Mouse (Mus musculus): ENCODE results near the gene Fktn. TPM values are rescaled to one million over a fixed set of nuclear protein-coding genes. Genes with fewer than 3 reads are reported as not detected.
"Not testable (repeated sequence)": the region's sequence is repeated elsewhere in the genome, so short reads cannot be mapped to it uniquely, and the experiment has no call there.

The Fktn gene
- polyA plus RNA-seq, 1 experiment from 2014 or later = 13.6 TPM

DNA sequence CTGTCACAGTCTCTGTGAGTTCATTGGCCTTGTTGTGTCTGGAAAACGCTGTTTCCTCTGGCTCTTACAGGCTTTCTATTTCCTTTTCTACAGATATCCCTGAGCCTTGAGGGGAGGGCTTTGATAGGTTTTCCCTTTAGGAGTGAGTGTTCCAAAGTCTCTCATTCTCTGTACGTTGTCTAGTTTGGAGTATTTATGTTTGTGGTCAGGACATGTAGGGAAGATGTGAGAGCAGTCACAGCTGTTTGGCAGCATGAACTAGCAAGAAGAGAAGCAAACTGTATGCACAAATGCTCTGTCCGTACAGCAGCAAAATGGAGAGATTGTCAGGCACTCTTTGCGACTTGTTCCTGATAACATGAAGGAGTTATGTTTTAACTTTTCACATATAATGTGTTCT lies 3.7 kb downstream of the Fktn start:
- H3K36me3 ChIP-seq (ENCODE audit: control insufficient read depth, insufficient read depth, low read length) = no peaks in the 10 kb centered on the region
- peaks cover 7% of the 10 kb centered on the region; the same call in 1 of the 2 replicates for H3K4me1 ChIP-seq (ENCODE audit: control insufficient read depth, insufficient read depth, low read length)
- H3K9ac ChIP-seq (ENCODE audit: low read depth, low read length) = no peak overlapping the region
- H3K4me3 ChIP-seq (ENCODE audit: low read length) = no peak overlapping the region
- no peak for ATAC-seq
- no peak overlapping the region for H3K4me2 ChIP-seq (ENCODE audit: low read depth, low read length)
- H3K9me3 ChIP-seq (ENCODE audit: control insufficient read depth, low read length) = no peaks in the 10 kb centered on the region
- no peaks in the 10 kb centered on the region for H3K27me3 ChIP-seq (replicated peaks; ENCODE audit: control insufficient read depth, insufficient read depth, low read length)
- WGBS = 68% methylated on average over 4 of the region's 4 CpGs
- no peak overlapping the region for H3K27ac ChIP-seq (ENCODE audit: low read length)

GRCm38 (mm10) chr4:53718261-53718660 lies 4.5 kb downstream of the Fktn start:
- WGBS = 77% methylated on average over 5 of the region's 5 CpGs
- Histone ChIP-seq H3K9ac (ENCODE audit: low read depth, low read length) (no peak overlapping the region), H3K27me3 (replicated peaks; ENCODE audit: control insufficient read depth, insufficient read depth, low read length) (no peaks in the 10 kb centered on the region), H3K27ac (ENCODE audit: low read length) (no peak overlapping the region), H3K4me3 (ENCODE audit: low read length) (no peak overlapping the region), H3K9me3 (ENCODE audit: control insufficient read depth, low read length) (no peaks in the 10 kb centered on the region), H3K36me3 (ENCODE audit: control insufficient read depth, insufficient read depth, low read length) (no peaks in the 10 kb centered on the region), H3K4me2 (ENCODE audit: low read depth, low read length) (no peak overlapping the region), H3K4me1 (ENCODE audit: control insufficient read depth, insufficient read depth, low read length) (peaks cover 7% of the 10 kb centered on the region; the same call in 1 of the 2 replicates)
- ATAC-seq = no peak

DNA sequence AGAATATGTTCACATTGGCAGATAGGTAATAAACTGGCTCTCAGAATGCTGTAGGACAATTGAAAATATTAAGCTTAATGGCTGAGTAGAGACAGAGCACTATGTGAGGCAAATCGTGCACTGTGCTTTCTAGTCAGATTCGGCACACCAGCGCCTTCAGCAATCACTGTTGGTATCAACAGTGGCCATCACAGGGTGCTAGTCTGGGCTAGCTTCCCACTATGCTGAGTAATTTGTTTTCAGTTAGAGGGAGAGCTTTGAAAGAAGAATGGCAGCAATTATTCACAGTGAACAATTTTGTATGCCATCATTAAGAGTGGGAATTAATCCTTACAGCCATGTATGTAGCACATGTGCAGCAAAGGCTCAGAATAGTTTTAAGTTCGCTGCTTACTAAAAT lies 8.7 kb downstream of the Fktn start:
- ATAC-seq = no peak
- 94% methylated on average over 4 of the region's 4 CpGs for WGBS
- H3K9me3 ChIP-seq (ENCODE audit: control insufficient read depth, low read length) = no peaks in the 10 kb centered on the region
- H3K36me3 ChIP-seq (ENCODE audit: control insufficient read depth, insufficient read depth, low read length) = no peaks in the 10 kb centered on the region
- H3K4me3 ChIP-seq (ENCODE audit: low read length) = no peak overlapping the region
- H3K4me2 ChIP-seq (ENCODE audit: low read depth, low read length) = no peak overlapping the region
- H3K4me1 ChIP-seq (ENCODE audit: control insufficient read depth, insufficient read depth, low read length) = no peaks in the 10 kb centered on the region
- H3K27ac ChIP-seq (ENCODE audit: low read length) = no peak overlapping the region
- no peaks in the 10 kb centered on the region for H3K27me3 ChIP-seq (replicated peaks; ENCODE audit: control insufficient read depth, insufficient read depth, low read length)
- no peak overlapping the region for H3K9ac ChIP-seq (ENCODE audit: low read depth, low read length)

DNA sequence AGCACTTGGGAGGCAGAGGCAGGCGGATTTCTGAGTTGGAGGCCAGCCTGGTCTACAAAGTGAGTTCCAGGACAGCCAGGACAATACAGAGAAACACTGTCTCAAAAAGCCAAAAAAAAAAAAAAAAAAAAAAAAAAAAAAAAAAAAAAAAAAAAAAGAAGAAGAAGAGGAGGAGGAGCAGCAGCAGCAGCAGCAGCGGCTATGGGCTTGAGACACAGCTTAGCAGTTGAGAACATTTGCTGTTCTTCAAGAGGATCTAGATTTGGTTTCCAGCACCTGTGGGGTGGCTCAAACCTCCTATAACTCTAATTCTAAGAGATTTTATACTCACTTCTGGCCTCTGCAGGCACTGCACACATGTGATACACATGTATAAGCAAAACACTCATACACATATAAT lies 12.3 kb downstream of the Fktn start:
- H3K36me3 ChIP-seq (ENCODE audit: control insufficient read depth, insufficient read depth, low read length); H3K9ac ChIP-seq (ENCODE audit: low read depth, low read length); H3K4me2 ChIP-seq (ENCODE audit: low read depth, low read length); ATAC-seq; H3K27me3 ChIP-seq (replicated peaks; ENCODE audit: control insufficient read depth, insufficient read depth, low read length); H3K27ac ChIP-seq (ENCODE audit: low read length); H3K9me3 ChIP-seq (ENCODE audit: control insufficient read depth, low read length); H3K4me1 ChIP-seq (ENCODE audit: control insufficient read depth, insufficient read depth, low read length); H3K4me3 ChIP-seq (ENCODE audit: low read length): not testable (repeated sequence)
- WGBS = 85% methylated on average over 2 of the region's 2 CpGs

GRCm38 (mm10) chr4:53728121-53728520 lies 14.3 kb downstream of the Fktn start:
- no peak overlapping the region for H3K4me2 ChIP-seq (ENCODE audit: low read depth, low read length)
- no peaks in the 10 kb centered on the region for H3K9me3 ChIP-seq (ENCODE audit: control insufficient read depth, low read length)
- H3K4me1 ChIP-seq (ENCODE audit: control insufficient read depth, insufficient read depth, low read length) = no peaks in the 10 kb centered on the region
- H3K36me3 ChIP-seq (ENCODE audit: control insufficient read depth, insufficient read depth, low read length) = 0 out of 2 replicates have a peak, but pooled peaks cover 4% of the 10 kb centered on the region
- ATAC-seq = no peak
- H3K4me3 ChIP-seq (ENCODE audit: low read length) = no peak overlapping the region
- 94% methylated on average over 1 of the region's 1 CpGs for WGBS
- no peak overlapping the region for H3K9ac ChIP-seq (ENCODE audit: low read depth, low read length)
- H3K27ac ChIP-seq (ENCODE audit: low read length) = no peak overlapping the region
- H3K27me3 ChIP-seq (replicated peaks; ENCODE audit: control insufficient read depth, insufficient read depth, low read length) = no peaks in the 10 kb centered on the region

DNA sequence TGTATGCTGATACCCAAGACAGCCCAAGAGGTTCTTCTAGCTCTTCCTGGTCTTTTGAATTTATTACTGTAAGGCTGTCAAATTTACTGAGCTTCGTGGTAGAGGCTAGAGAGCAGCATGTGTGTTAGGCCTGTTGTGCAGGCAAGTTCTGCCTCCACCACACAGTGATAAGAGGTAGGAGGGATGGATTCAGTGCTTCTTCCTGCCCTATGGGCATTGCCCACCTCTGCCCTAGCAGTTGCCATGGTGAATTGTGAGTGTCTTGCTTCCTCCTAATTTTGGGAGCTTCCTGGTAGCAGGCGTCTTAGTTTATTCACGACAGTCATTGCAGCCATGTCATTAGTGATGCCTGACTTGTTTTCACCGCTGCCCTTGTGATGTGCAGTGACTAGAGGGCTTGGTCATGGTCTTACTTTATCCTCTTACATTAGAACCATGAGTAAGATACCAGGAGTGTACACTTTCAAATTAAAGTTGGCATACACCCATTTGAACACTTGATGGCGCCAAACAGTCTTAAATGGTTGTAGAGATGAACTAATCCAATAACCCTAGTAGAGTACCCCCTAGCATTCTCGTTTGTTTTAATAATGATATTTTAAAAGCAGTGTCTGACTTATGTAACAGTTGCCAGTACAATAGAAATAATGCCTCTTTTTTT lies 25.3 kb downstream of the Fktn start:
- Histone ChIP-seq H3K36me3 (ENCODE audit: control insufficient read depth, insufficient read depth, low read length) (no peaks in the 10 kb centered on the region), H3K9me3 (ENCODE audit: control insufficient read depth, low read length) (no peaks in the 10 kb centered on the region), H3K27ac (ENCODE audit: low read length) (no peak overlapping the region), H3K9ac (ENCODE audit: low read depth, low read length) (no peak overlapping the region), H3K4me1 (ENCODE audit: control insufficient read depth, insufficient read depth, low read length) (no peaks in the 10 kb centered on the region), H3K4me2 (ENCODE audit: low read depth, low read length) (no peak overlapping the region), H3K27me3 (replicated peaks; ENCODE audit: control insufficient read depth, insufficient read depth, low read length) (no peaks in the 10 kb centered on the region), H3K4me3 (ENCODE audit: low read length) (no peak overlapping the region)
- WGBS = 44% methylated on average over 6 of the region's 6 CpGs
- ATAC-seq = peak; percentile 36; the same call in 1 of the 2 replicates

DNA sequence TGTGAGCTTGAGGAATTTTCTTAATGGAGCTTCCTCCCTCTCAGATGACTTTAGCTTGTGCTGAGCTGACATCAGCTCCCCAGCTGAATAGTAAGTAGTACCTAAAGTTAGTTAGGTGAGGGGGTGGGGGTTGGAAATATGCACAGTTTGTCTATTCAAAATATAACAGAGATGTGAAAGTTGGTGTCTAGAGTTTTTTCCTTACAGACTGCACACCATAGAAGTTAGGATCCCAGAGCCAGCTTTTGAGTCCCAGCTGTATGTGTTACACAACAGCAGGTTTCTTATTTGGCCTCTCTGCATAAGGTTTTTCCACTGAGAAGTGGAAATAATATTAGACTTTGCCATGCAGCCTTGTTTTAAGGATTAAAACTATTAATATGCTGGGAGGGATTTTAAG lies 36.0 kb downstream of the Fktn start:
- H3K9me3 ChIP-seq (ENCODE audit: control insufficient read depth, low read length) = no peaks in the 10 kb centered on the region
- 0 out of 2 replicates have a peak, but pooled peaks cover 4% of the 10 kb centered on the region for H3K4me1 ChIP-seq (ENCODE audit: control insufficient read depth, insufficient read depth, low read length)
- no peaks in the 10 kb centered on the region for H3K27me3 ChIP-seq (replicated peaks; ENCODE audit: control insufficient read depth, insufficient read depth, low read length)
- no peak overlapping the region for H3K4me3 ChIP-seq (ENCODE audit: low read length)
- no peaks in the 10 kb centered on the region for H3K36me3 ChIP-seq (ENCODE audit: control insufficient read depth, insufficient read depth, low read length)
- no peak for ATAC-seq
- H3K27ac ChIP-seq (ENCODE audit: low read length) = no peak overlapping the region
- H3K4me2 ChIP-seq (ENCODE audit: low read depth, low read length) = no peak overlapping the region
- no peak overlapping the region for H3K9ac ChIP-seq (ENCODE audit: low read depth, low read length)

DNA sequence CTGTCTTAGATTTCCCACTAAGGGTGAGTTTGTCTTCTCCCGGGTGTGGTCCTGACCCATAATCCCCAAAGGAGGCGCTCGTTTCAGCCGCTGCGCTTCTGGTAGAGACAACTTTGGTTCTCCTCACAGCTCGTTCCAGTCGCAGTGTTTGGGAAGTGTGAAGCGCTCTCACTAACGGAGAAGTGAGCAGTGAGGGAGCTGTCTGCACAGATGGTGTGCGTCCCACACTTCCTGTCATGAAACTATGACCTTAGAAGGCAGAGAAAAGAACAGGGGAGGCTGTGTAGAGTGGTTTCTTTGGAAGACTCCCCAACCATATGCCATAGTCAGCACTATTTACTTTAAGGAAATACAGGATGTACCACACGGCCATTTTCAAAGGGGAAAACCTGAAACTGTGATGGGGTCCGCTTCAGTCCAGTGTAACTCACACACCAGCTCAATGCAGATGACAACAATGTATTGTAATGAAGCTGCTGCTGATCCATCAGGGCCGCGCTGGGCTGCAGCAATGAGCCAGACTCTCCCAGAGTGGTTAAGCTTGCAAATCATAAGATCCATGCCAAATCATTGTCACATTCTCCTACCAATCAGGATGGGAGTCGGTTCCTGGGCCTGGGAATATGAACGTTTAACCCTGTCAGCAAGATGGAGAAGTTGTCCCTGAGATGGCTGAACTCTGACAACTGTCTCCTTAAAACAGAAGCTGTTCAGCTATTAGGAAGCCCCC lies 36.8 kb downstream of the Fktn start:
- no peak for ATAC-seq
- Histone ChIP-seq H3K27ac (ENCODE audit: low read length) (no peak overlapping the region; the same call in 1 of the 2 replicates), H3K4me3 (ENCODE audit: low read length) (no peak overlapping the region)

DNA sequence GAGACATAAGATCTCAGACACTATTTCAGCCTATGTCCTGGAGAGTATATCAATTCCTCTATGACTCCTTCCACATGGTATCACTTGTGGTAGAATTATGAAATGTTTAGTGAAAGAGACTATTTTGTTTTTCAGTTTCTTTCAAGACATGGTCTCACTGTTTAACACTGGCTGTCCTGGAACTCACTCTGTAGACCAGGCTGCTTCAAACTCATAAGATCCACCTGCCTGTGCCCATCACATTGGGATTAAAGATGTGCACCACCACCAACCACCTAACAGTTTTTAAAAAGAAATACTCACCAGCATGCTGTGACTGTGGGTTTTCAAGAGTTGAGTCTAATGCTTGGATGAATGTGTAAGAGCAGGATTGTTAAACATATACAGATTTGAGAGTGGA lies 43.2 kb downstream of the Fktn start:
- Histone ChIP-seq H3K4me3 (ENCODE audit: low read length) (no peak overlapping the region), H3K36me3 (ENCODE audit: control insufficient read depth, insufficient read depth, low read length) (peaks cover 5% of the 10 kb centered on the region), H3K9ac (ENCODE audit: low read depth, low read length) (no peak overlapping the region), H3K4me1 (ENCODE audit: control insufficient read depth, insufficient read depth, low read length) (no peaks in the 10 kb centered on the region), H3K4me2 (ENCODE audit: low read depth, low read length) (no peak overlapping the region), H3K27ac (ENCODE audit: low read length) (no peak overlapping the region), H3K9me3 (ENCODE audit: control insufficient read depth, low read length) (no peaks in the 10 kb centered on the region), H3K27me3 (replicated peaks; ENCODE audit: control insufficient read depth, insufficient read depth, low read length) (no peaks in the 10 kb centered on the region)
- no peak for ATAC-seq

More for the DNA sequence above, 36.8 kb downstream of the Fktn start:
- Histone ChIP-seq H3K27me3 (replicated peaks; ENCODE audit: control insufficient read depth, insufficient read depth, low read length) (no peaks in the 10 kb centered on the region), H3K36me3 (ENCODE audit: control insufficient read depth, insufficient read depth, low read length) (no peaks in the 10 kb centered on the region; the same call in 1 of the 2 replicates), H3K9me3 (ENCODE audit: control insufficient read depth, low read length) (no peaks in the 10 kb centered on the region), H3K4me1 (ENCODE audit: control insufficient read depth, insufficient read depth, low read length) (0 out of 2 replicates have a peak, but pooled peaks cover 4% of the 10 kb centered on the region), H3K4me2 (ENCODE audit: low read depth, low read length) (no peak overlapping the region), H3K9ac (ENCODE audit: low read depth, low read length) (no peak overlapping the region)
- WGBS = 66% methylated on average over 16 of the region's 16 CpGs
